ENCODE assay signal across 8 mouse cellular contexts in genomic region chr16:77028687-77029417, GRCm38 (mm10). TPM values are rescaled to one million over a fixed set of nuclear protein-coding genes. Genes with fewer than 3 reads are reported as not detected.
A peak's percentile ranks its signal among the peaks of the same experiment; 100 is the strongest.
DNase-seq lines count a peak whose midpoint lies in the region; ATAC-seq and TF ChIP-seq lines count a peak whose summit lies in the region.

No protein-coding gene starts in this region.

- TF ChIP-seq POLR2A in brain, embryonic 14.5 days (IDR thresholded peaks at IDR 0.05; ENCODE audit: borderline replicate concordance, extremely low read depth, insufficient read depth, insufficient read length, poor library complexity, severe bottlenecking) = no peak
- TF ChIP-seq POLR2A in kidney, adult 2 months (IDR thresholded peaks at IDR 0.05; ENCODE audit: low read depth, low read length) = no peak

- H3K9me3 ChIP-seq in liver, embryonic 14.5 days (ENCODE audit: control insufficient read depth, low read length) = no peaks in the 10 kb centered on the region

- no peak overlapping the region for H3K4me3 ChIP-seq in kidney, adult 2 months (ENCODE audit: insufficient read depth, low read depth, low read length)
- peak overlapping the region; percentile 48 to 62 for H3K4me3 ChIP-seq in liver, embryonic 14.5 days (ENCODE audit: insufficient read depth in 1 of 2, low read depth in 2 of 2, low read length in 2 of 2)

- peak; percentile 46 to 50 for DNase-seq in left cerebral cortex, adult 18-20 months (ENCODE audit: low spot score in 2 of 2)
- DNase-seq in left cerebral cortex, adult 11 months (ENCODE audit: low spot score) = no peak
- peak; percentile 46 for DNase-seq in brain, embryonic 14.5 days (ENCODE audit: low read depth)
- DNase-seq in gastrocnemius, postnatal 4 days (ENCODE audit: low spot score in 2 of 2) = peak; percentile 36 to 75
- peak; percentile 80 for DNase-seq in kidney, adult 2 months
- DNase-seq in liver, embryonic 14.5 days (ENCODE audit: low read depth in 3 of 3, low spot score in 3 of 3) = peak in 2 of 3 experiments; percentile 41 to 44
- peak; percentile 64 for DNase-seq in skeletal muscle tissue, adult 2 months (ENCODE audit: low read depth, low spot score)
- no peak for DNase-seq in T-cell, adult 2 months (ENCODE audit: low spot score)

- no peak for TF ChIP-seq CTCF in brain, embryonic 14.5 days (IDR thresholded peaks at IDR 0.05; ENCODE audit: borderline replicate concordance, extremely low read depth, insufficient read depth, insufficient read length)
- 0 out of 2 replicates have a peak, but pooled peaks have one; percentile 1 for TF ChIP-seq CTCF in kidney, adult 2 months (conservative IDR thresholded peaks at IDR 0.05; ENCODE audit: insufficient read depth, insufficient read length, low read depth, low read length)
- peak; percentile 48 for TF ChIP-seq CTCF in liver, embryonic 14.5 days (IDR thresholded peaks at IDR 0.05; ENCODE audit: low read depth)

- 41% methylated on average over 10 of the region's 10 CpGs for WGBS in kidney, adult 2 months
- 17% methylated on average over 10 of the region's 10 CpGs for WGBS in liver, embryonic 14.5 days (ENCODE audit: insufficient replicate concordance)

- H3K9ac ChIP-seq in liver, embryonic 14.5 days (replicated peaks) = peak overlapping the region; percentile 74

- no peak overlapping the region for H3K27ac ChIP-seq in kidney, adult 2 months (ENCODE audit: insufficient read depth, low read depth, low read length)
- peak overlapping the region; percentile 97 for H3K27ac ChIP-seq in liver, embryonic 14.5 days

- H3K4me2 ChIP-seq in liver, embryonic 14.5 days (ENCODE audit: low read depth) = peak overlapping the region; percentile 77

- peak; percentile 63 for TF ChIP-seq EP300 in liver, embryonic 14.5 days (IDR thresholded peaks at IDR 0.05; ENCODE audit: low read depth)

- peak; percentile 48 for ATAC-seq in liver, embryonic 14.5 days (ENCODE audit: insufficient read depth)

- no peaks in the 10 kb centered on the region; the same call in 1 of the 2 replicates for H3K4me1 ChIP-seq in kidney, adult 2 months (ENCODE audit: control insufficient read depth, insufficient read depth, low read length)
- peaks cover 66 to 68% of the 10 kb centered on the region in 2 experiments for H3K4me1 ChIP-seq in liver, embryonic 14.5 days (replicated peaks; ENCODE audit: control insufficient read depth in 2 of 2, insufficient read depth in 2 of 2, low read length in 1 of 2)

- no peaks in the 10 kb centered on the region for H3K27me3 ChIP-seq in kidney, adult 2 months (replicated peaks; ENCODE audit: control insufficient read depth, insufficient read depth, low read length)
- no peaks in the 10 kb centered on the region for H3K27me3 ChIP-seq in liver, embryonic 14.5 days (ENCODE audit: control insufficient read depth, insufficient read depth, low read length)

- H3K36me3 ChIP-seq in kidney, adult 2 months (ENCODE audit: control insufficient read depth, insufficient read depth, low read length) = no peaks in the 10 kb centered on the region
- H3K36me3 ChIP-seq in liver, embryonic 14.5 days (replicated peaks; ENCODE audit: control insufficient read depth, insufficient read depth, low read depth) = peaks cover 26% of the 10 kb centered on the region

RNA-seq across cellular contexts. Expression of gene Usp25, which starts 15.3 kb away (rescaled TPM):
- 10 to 100 TPM; 35.1 to 35.6 TPM for total RNA-seq in left cerebral cortex, adult 18-20 months (2021)
- 9.8 and 12.3 TPM in 2 replicates for polyA plus RNA-seq in brain, embryonic 14.5 days (2012; rRNA removed)
- 10 to 100 TPM; 64.6 to 71.6 TPM for total RNA-seq in gastrocnemius, postnatal 4 days (2021)
- 15.1 and 15.2 TPM in 2 replicates for polyA plus RNA-seq in kidney, adult 2 months (2012; rRNA removed)
- polyA plus RNA-seq in liver, embryonic 14.5 days (2012; rRNA removed) = 18.2 and 30.4 TPM in 2 replicates
- 45.5 and 51.8 TPM in 2 replicates for polyA plus RNA-seq in liver, embryonic 14.5 days (2014; fragmentation: Nextera tagmentation; extraction: Ambion mirVana)

Comparison
In these comparisons a context has a peak if more than half of its experiments do, and no peak if none do; other contexts are left out.
1. DNase-seq: peak in left cerebral cortex, adult 18-20 months (2 of 2), brain, embryonic 14.5 days (single experiment), gastrocnemius, postnatal 4 days (2 of 2), kidney, adult 2 months (single experiment), liver, embryonic 14.5 days (2 of 3) and skeletal muscle tissue, adult 2 months (single experiment); none in left cerebral cortex, adult 11 months (single experiment) and T-cell, adult 2 months (single experiment).